Mouse (Mus musculus) liver, adult (tissue): ENCODE results near the gene Ino80b.

ENCODE experiments used
- GATA4 ChIP-seq: IDR thresholded peaks from 2 replicates; pipeline ENCODE4 v1.6.1; 2014; ENCODE audit warnings: mild to moderate bottlenecking, low read length; ENCODE audit not compliant: insufficient replicate concordance

Gene Ino80b

GRCm38 (mm10) chr6:83147280-83147679, 22.0 kb upstream of the Ino80b start:
- TF ChIP-seq GATA4: no peak

- TF ChIP-seq GATA4: peak; percentile 11; the same call in 1 of the 2 replicates
Measured at GRCm38 (mm10) chr6:83145805-83146204, 20.6 kb upstream of the Ino80b start.

GRCm38 (mm10) chr6:83145209-83145608, 20.0 kb upstream of the Ino80b start:
- no peak for TF ChIP-seq GATA4

DNA sequence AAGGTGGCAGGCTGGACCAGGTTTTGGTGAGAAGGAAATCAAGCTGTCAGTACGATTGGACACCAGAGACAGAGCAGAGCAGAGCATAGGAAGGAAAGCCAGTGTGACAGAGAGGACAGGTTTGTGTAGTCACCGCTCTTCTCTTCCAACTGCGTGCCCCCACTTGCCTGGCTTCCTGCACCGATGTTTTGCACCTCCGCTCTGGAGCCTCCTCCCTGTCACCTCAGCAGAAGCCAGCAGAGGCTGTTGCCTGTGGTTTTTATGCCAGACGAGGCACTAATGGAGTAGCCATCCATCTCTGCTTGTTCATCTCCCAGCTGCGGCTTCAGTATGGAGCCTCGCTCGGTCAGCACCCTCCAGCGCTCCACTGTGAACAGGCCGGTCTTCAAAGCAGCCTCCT, 17.7 kb upstream of the Ino80b start:
- TF ChIP-seq GATA4: no peak

DNA sequence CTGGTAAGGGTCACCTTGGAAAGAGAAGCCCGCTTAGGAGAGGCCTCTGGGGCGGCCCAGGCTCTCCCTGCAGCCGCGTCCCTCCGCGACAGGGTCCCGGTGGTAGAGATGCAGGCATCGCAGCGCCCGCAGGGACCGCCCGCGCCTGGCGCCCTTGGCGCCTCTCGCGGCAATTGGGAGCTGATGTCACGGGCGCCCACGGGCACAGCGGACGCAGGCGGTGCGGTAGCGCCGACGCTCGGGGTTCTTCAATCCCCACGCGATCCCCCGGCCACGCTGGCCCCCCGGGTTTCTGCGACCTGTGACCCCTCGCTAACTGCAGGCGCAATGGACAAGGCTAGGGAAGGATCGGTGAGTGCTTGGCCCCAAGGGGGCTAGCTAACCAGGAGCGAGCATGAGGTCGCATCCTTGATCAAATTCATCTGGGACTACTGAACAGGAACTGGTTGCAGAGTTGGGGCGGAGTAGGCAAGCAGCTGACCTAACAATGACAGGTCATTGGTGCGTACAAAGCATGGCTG, 17.0 kb upstream of the Ino80b start:
- no peak for TF ChIP-seq GATA4

GRCm38 (mm10) chr6:83141636-83142035, 16.4 kb upstream of the Ino80b start:
- TF ChIP-seq GATA4: no peak

- TF ChIP-seq GATA4: no peak
Measured at GRCm38 (mm10) chr6:83140044-83140443, 14.8 kb upstream of the Ino80b start.

- TF ChIP-seq GATA4: no peak
Measured at GRCm38 (mm10) chr6:83138056-83138455, 12.8 kb upstream of the Ino80b start.

DNA sequence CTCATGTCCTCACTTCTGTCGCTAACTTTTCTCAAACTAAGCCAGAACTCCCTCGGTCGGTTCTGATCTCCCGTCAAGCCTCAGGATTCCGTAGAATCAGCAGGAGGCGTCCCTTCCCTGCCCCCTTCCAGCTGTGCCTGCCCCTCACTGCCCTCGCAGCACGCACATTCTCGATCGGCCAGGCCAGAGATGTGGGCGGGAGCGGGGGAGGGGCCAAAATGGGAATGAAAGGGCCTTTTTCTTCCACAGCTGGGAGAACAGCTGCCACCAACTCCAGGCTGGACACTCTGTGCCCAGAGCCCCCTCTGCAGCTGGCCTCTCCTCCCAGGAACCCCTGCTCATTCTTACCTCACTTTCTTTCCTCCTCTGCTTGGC, 12.3 kb upstream of the Ino80b start:
- peak; percentile 36; the same call in 1 of the 2 replicates for TF ChIP-seq GATA4

GRCm38 (mm10) chr6:83136881-83137575, 11.8 kb upstream of the Ino80b start:
- no peak for TF ChIP-seq GATA4

GRCm38 (mm10) chr6:83136291-83136880, 11.2 kb upstream of the Ino80b start:
- TF ChIP-seq GATA4: no peak

GRCm38 (mm10) chr6:83135571-83136161, 10.4 kb upstream of the Ino80b start:
- TF ChIP-seq GATA4: no peak

DNA sequence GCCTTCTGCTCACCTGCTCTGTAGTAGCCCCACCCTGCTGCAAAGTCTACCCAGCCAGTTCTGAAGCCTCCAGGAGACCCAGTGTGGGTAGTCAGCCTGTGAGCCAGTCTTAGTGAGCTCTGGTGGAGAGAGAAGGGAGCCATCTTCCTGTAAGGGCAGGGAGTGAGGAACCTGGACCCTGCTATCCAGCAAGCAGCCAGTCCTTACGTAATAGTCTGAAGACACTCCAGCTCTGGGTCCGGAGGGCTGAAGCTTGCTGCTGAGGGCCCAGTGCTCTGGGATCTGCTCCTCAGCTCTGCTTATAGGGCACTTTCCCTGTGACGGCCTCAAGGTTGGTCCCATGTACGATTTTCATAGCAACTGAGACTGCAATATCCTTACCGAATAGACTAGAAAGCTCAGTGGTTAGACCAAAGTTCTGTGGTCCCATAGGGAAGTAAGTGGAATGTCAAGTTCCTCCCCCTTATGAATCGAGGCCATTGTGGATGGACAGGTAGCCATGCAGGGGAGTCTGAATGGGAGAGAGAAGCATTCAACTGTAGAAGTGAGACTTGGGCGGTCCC, 9.8 kb upstream of the Ino80b start, which contains the start of gene Rtkn:
TSS of gene Rtkn (plus strand) at position 513 of the 563 bp plus-strand sequence.
- no peak for TF ChIP-seq GATA4

GRCm38 (mm10) chr6:83134226-83134625, 9.0 kb upstream of the Ino80b start:
- no peak for TF ChIP-seq GATA4

DNA sequence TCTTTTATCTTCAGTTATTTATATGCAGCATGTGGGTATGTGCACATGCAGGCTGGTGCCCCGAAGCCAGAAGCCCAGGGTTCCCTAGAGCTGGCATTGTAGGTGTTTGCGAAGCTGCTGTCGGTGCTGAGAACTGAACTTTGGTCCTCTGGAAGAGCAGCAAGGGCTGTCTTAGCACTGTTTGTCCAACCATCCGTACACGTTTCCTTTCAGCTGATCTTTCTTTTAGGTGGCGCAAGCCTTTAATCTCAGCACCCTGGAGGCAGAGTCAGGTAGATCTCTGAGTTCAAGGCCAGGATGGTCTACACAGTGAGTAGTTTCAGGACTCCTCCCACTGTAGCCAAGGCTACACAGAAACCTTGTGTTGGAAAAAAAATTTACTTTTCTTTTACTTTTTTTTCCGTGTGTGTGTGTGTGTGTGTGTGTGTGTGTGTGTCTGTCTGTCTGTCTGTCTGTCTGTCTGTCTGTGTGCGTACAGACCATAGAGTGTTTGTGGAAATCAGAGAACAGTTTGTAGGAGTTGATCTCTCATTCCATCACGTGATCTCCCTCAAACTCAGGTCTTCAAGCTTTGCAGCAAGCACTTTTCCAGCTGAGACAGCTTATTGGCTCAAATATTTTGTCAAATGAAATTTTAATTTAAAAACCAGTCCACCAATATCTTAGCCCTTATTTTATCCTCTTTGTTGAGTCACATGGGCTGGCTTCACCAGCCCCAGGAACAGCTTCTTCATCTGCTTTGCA, 7.1 kb upstream of the Ino80b start:
- TF ChIP-seq GATA4: no peak

DNA sequence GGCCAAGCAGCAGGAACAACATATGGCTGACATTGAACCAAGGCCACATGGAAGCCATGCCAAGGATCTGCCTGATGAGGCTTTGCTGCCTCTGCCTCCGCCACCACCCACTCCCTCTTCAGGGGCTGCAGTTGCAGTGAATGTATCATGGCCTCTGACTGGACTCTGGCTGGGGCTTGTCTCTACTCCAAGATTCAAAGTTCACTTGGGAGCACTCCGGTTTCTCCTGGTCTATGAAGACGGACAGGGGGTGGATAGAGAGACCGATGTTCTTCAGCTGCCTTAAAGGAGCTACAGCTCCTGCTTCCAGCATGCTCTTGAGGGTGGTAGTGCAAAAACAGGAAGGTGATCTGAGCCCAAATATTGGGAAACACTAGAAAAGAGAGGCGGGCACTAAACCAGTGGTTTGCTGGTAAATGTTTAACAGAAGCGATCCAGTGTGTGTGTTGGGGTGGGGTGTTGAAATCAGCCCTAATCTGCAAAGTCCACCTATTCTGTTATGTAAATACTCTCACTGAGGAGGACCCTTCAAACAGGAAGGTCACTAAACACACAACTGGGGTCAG, 6.3 kb upstream of the Ino80b start:
- TF ChIP-seq GATA4: peak; percentile 41; the same call in 1 of the 2 replicates
